Mouse (Mus musculus) CH12.LX (cell line): ENCODE results near the gene Clec2d. TPM values are rescaled to one million over a fixed set of nuclear protein-coding genes. Genes with fewer than 3 reads are reported as not detected.

Experiments used
- DNase-seq: peaks from one replicate; pipeline ENCODE4 v3.0.0-alpha.2; 2013; ENCODE audit errors: extremely low read depth
- H3K27ac ChIP-seq: 2 replicates; pipeline ENCODE4 v1.5.1; 2012; ENCODE audit warnings: low read depth, mild to moderate bottlenecking, control low read depth, moderate library complexity; ENCODE audit not compliant: insufficient read depth
- H3K27me3 ChIP-seq: replicated peaks from 2 replicates; pipeline ENCODE3; 2012; ENCODE audit warnings: inconsistent platforms
- H3K36me3 ChIP-seq, 2 experiments: replicated peaks in 1 of 2; 2 replicates each; pipeline versions ENCODE3 to v1.6.1; 2012; ENCODE audit warnings: inconsistent platforms in 1 of 2, low read length in 1 of 2, mild to moderate bottlenecking in 1 of 2, mixed read lengths in 1 of 2, moderate library complexity in 1 of 2; ENCODE audit not compliant: control insufficient read depth in 1 of 2, insufficient read depth in 1 of 2
- H3K4me1 ChIP-seq, 2 experiments: 2 replicates each; pipeline ENCODE4 v1.6.1; 2012; ENCODE audit warnings: inconsistent platforms in 1 of 2, moderate library complexity in 1 of 2; ENCODE audit not compliant: insufficient read depth in 2 of 2, control insufficient read depth in 1 of 2
- H3K4me2 ChIP-seq: 2 replicates; pipeline ENCODE4 v1.6.1; 2012; ENCODE audit warnings: low read depth, mild to moderate bottlenecking, control low read depth; ENCODE audit not compliant: poor library complexity, insufficient read depth, severe bottlenecking
- H3K4me3 ChIP-seq, 3 experiments: fragments of 150-350 bp in 1 of 3; sonication (generic) in 1 of 3; replicated peaks in 1 of 3; 2 replicates each; pipeline versions ENCODE3 to v1.5.1; 2011 to 2012; ENCODE audit warnings: low read depth in 2 of 3, low read length in 2 of 3, mild to moderate bottlenecking in 2 of 3, moderate library complexity in 2 of 3, control low read depth in 1 of 3, improper control_type of control experiment in 1 of 3, inconsistent platforms in 1 of 3, mixed read lengths in 1 of 3; ENCODE audit not compliant: poor library complexity in 1 of 3
- H3K79me2 ChIP-seq: replicated peaks from 2 replicates; pipeline ENCODE4 v1.6.1; 2012; ENCODE audit warnings: mild to moderate bottlenecking, moderate library complexity; ENCODE audit not compliant: control insufficient read depth, poor library complexity, insufficient read depth, severe bottlenecking; ENCODE audit errors: extremely low read depth
- H3K9ac ChIP-seq: 2 replicates; pipeline ENCODE4 v1.6.1; 2012; ENCODE audit warnings: low read depth, mild to moderate bottlenecking, control low read depth, moderate library complexity; ENCODE audit not compliant: insufficient read depth
- H3K9me3 ChIP-seq: replicated peaks from 2 replicates; pipeline ENCODE3; 2012; ENCODE audit warnings: low read length, inconsistent platforms, mixed read lengths
- CHD1 ChIP-seq: IDR thresholded peaks from 2 replicates; pipeline ENCODE4 v1.6.1; 2012; ENCODE audit warnings: low read depth, low read length, improper control_type of control experiment, inconsistent platforms
- CHD2 ChIP-seq: IDR thresholded peaks from 2 replicates; pipeline ENCODE4 v1.6.1; 2011; ENCODE audit warnings: low read length, improper control_type of control experiment
- CTCF ChIP-seq, 2 experiments: IDR thresholded peaks in 1 of 2; conservative IDR thresholded peaks in 1 of 2; 2 replicates each; pipeline ENCODE4 v1.5.1; 2011 to 2012; ENCODE audit warnings: low read depth in 2 of 2, low read length in 2 of 2, improper control_type of control experiment in 1 of 2, inconsistent platforms in 1 of 2, mild to moderate bottlenecking in 1 of 2, moderate library complexity in 1 of 2
- ELF1 ChIP-seq: IDR thresholded peaks from 2 replicates; pipeline ENCODE4 v1.6.1; 2014; ENCODE audit warnings: low read depth, mild to moderate bottlenecking, inconsistent platforms, low read length, improper control_type of control experiment
- EP300 ChIP-seq: IDR thresholded peaks from 2 replicates; pipeline ENCODE4 v1.6.1; 2011; ENCODE audit warnings: low read length, improper control_type of control experiment
- ETS1 ChIP-seq: conservative IDR thresholded peaks from 2 replicates; pipeline ENCODE4 v1.6.1; 2012; ENCODE audit warnings: low read depth, mild to moderate bottlenecking, inconsistent platforms, low read length, improper control_type of control experiment, moderate library complexity
- HCFC1 ChIP-seq: IDR thresholded peaks from 2 replicates; pipeline ENCODE4 v1.6.1; 2012; ENCODE audit warnings: low read depth, mild to moderate bottlenecking, inconsistent platforms, low read length, improper control_type of control experiment
- IRF4 ChIP-seq: IDR thresholded peaks from 2 replicates; pipeline ENCODE4 v1.6.1; 2014; ENCODE audit warnings: low read depth, mild to moderate bottlenecking, inconsistent platforms, low read length, improper control_type of control experiment
- JUN ChIP-seq: IDR thresholded peaks from 2 replicates; pipeline ENCODE4 v1.6.1; 2011; ENCODE audit warnings: low read depth, mild to moderate bottlenecking, low read length, improper control_type of control experiment, moderate library complexity; ENCODE audit not compliant: insufficient read depth
- JUND ChIP-seq: conservative IDR thresholded peaks from 2 replicates; pipeline ENCODE4 v1.6.1; 2011; ENCODE audit warnings: low read depth, low read length, improper control_type of control experiment
- KAT2A ChIP-seq: IDR thresholded peaks from 2 replicates; pipeline ENCODE4 v1.6.1; 2012; ENCODE audit warnings: low read length, improper control_type of control experiment, inconsistent platforms; ENCODE audit not compliant: insufficient replicate concordance
- MAX ChIP-seq: IDR thresholded peaks from 2 replicates; pipeline ENCODE4 v1.6.1; 2011; ENCODE audit warnings: low read length, improper control_type of control experiment
- MEF2A ChIP-seq: IDR thresholded peaks from 2 replicates; pipeline ENCODE4 v1.6.1; 2014; ENCODE audit warnings: low read depth, mild to moderate bottlenecking, inconsistent platforms, low read length, improper control_type of control experiment, borderline replicate concordance
- MXI1 ChIP-seq: IDR thresholded peaks from 2 replicates; pipeline ENCODE4 v1.6.1; 2011; ENCODE audit warnings: mild to moderate bottlenecking, low read depth, low read length, improper control_type of control experiment
- NRF1 ChIP-seq: IDR thresholded peaks from 2 replicates; pipeline ENCODE4 v1.6.1; 2014; ENCODE audit warnings: low read depth, mild to moderate bottlenecking, inconsistent platforms, low read length, improper control_type of control experiment, moderate library complexity
- POLR2A ChIP-seq: IDR thresholded peaks from 2 replicates; pipeline ENCODE4 v1.6.1; 2011; ENCODE audit warnings: low read depth, mild to moderate bottlenecking, improper control_type of control experiment, low read length
- RAD21 ChIP-seq: IDR thresholded peaks from 2 replicates; pipeline ENCODE4 v1.6.1; 2011; ENCODE audit warnings: low read depth, mild to moderate bottlenecking, low read length, improper control_type of control experiment, moderate library complexity
- SIN3A ChIP-seq: IDR thresholded peaks from 2 replicates; pipeline ENCODE4 v1.6.1; 2012; ENCODE audit warnings: low read length, improper control_type of control experiment, inconsistent platforms
- TBP ChIP-seq: conservative IDR thresholded peaks from 2 replicates; pipeline ENCODE4 v1.6.1; 2011; ENCODE audit warnings: low read depth, low read length, improper control_type of control experiment
- UBTF ChIP-seq: IDR thresholded peaks from 2 replicates; pipeline ENCODE4 v1.6.1; 2012; ENCODE audit warnings: low read depth, mild to moderate bottlenecking, inconsistent platforms, low read length, improper control_type of control experiment, moderate library complexity
- USF1 ChIP-seq: IDR thresholded peaks from 2 replicates; pipeline ENCODE4 v1.6.1; 2014; ENCODE audit warnings: low read depth, mild to moderate bottlenecking, inconsistent platforms, low read length, improper control_type of control experiment
- ZC3H11A ChIP-seq: IDR thresholded peaks from 2 replicates; pipeline ENCODE4 v1.6.1; 2012; ENCODE audit warnings: low read depth, mild to moderate bottlenecking, inconsistent platforms, low read length, improper control_type of control experiment
- ZKSCAN1 ChIP-seq: IDR thresholded peaks from 2 replicates; pipeline ENCODE4 v1.6.1; 2012; ENCODE audit warnings: low read depth, inconsistent platforms, low read length, improper control_type of control experiment, borderline replicate concordance
- ZMIZ1 ChIP-seq: IDR thresholded peaks from 2 replicates; pipeline ENCODE4 v1.6.1; 2012; ENCODE audit warnings: low read depth, mild to moderate bottlenecking, inconsistent platforms, low read length, improper control_type of control experiment
- ZNF384 ChIP-seq: IDR thresholded peaks from 2 replicates; pipeline ENCODE4 v1.6.1; 2012; ENCODE audit warnings: low read depth, low read length, improper control_type of control experiment, inconsistent platforms
- dilution Hi-C: fragments of 300-500 bp; cut with MboI; formaldehyde crosslinking; loops from 2 replicates; pipeline ENCODE4 v1.14.3; 2020; ENCODE audit warnings: low sequenced_read_pairs; ENCODE audit not compliant: extremely low pct_unique_long_range_greater_than_20kb, extremely low pct_ligation_motif_present
- in situ Hi-C: fragments of 300-500 bp; cut with MboI; formaldehyde crosslinking; loops from 3 replicates; pipeline ENCODE4 v1.14.3; 2019; ENCODE audit warnings: low sequenced_read_pairs, low pct_ligation_motif_present, low pct_unique_long_range_greater_than_20kb, mixed read lengths
- polyA plus RNA-seq: library from polyadenylated mRNA; unstranded; fragments of >175 nt; gene quantifications from 2 replicates; pipeline ENCODE4 v1.2.1, GENCODE M21; 2012; ENCODE audit warnings: low read depth; ENCODE audit not compliant: insufficient read length
- total RNA-seq, 2 experiments: library from RNA; depleted of rRNA; stranded (reverse); fragments of 300-350 nt in 1 of 2; fragments of >200 nt in 1 of 2; gene quantifications; 2 replicates each; pipeline ENCODE4 v1.2.3; 2012 to 2014

The Clec2d gene
- total and polyA plus RNA-seq, 3 experiments: 5.1 to 50.7 (median 25.9) TPM

DNA sequence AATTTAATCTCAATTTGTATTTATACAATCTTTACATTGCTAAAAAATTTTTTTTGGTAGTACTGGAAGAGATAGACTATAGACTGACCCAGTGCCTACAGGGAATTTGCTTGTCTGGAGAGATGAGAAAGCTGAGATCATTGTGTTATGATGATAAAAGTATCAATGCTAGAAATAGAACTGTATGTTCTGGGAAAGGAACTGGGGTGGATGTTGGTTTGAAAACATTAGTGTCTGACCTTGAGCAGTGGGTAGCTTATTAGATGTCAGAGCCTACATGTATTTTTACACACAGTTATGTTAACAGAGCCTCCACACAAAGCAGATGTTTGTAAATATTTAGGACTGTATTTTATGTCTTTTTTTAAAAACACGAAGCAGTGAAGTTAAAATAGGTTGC lies 43.7 kb downstream of the Clec2d start:
- Histone ChIP-seq H3K36me3 (peaks cover 2 to 5% of the 10 kb centered on the region in 2 experiments), H3K4me1 (peaks cover 7 to 8% of the 10 kb centered on the region in 2 experiments), H3K4me2 (no peak overlapping the region), H3K9me3 (peaks cover 4% of the 10 kb centered on the region), H3K4me3 (no peak overlapping the region), H3K9ac (no peak overlapping the region), H3K27me3 (no peaks in the 10 kb centered on the region), H3K79me2 (no peaks in the 10 kb centered on the region), H3K27ac (no peak overlapping the region)
- DNase-seq: no peak
- no peak for TF ChIP-seq ZKSCAN1
- TF ChIP-seq NRF1: no peak
- TF ChIP-seq ZNF384: no peak
- no peak for TF ChIP-seq IRF4
- no peak for TF ChIP-seq USF1
- no peak for TF ChIP-seq EP300
- TF ChIP-seq ZC3H11A: no peak
- TF ChIP-seq SIN3A: no peak
- no peak for TF ChIP-seq MAX
- in situ Hi-C loops (no loop called here), dilution Hi-C loops (no loop called here)

DNA sequence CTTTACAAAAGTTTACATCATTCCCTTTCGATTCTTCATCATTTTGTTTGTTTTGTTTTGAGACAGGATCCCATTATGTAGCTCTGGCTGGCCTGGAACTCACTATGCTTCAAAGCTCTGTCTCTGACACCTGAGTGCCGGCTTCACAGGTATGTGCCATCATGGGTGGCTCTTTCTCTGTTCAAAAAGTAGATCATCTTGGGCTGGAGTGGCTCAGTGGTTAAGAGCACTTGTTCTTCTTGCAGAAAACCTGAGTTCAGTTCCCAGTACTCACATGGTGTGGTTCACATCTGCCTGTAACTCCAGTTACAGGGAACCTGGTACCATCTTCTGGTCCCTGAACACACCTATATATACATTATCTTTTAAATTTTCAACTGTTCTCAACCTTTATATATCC lies 44.7 kb downstream of the Clec2d start:
- Histone ChIP-seq H3K9ac (no peak overlapping the region), H3K36me3 (peaks cover 2 to 5% of the 10 kb centered on the region in 2 experiments), H3K79me2 (no peaks in the 10 kb centered on the region), H3K4me1 (peaks cover 13 to 14% of the 10 kb centered on the region in 2 experiments), H3K9me3 (peaks cover 4% of the 10 kb centered on the region), H3K4me3 (no peak overlapping the region), H3K27ac (no peak overlapping the region), H3K4me2 (no peak overlapping the region), H3K27me3 (no peaks in the 10 kb centered on the region)
- no peak for DNase-seq
- in situ Hi-C loops: no loop called here
- dilution Hi-C loops: no loop called here
- no peak for TF ChIP-seq MEF2A
- no peak for TF ChIP-seq NRF1
- no peak for TF ChIP-seq CTCF (conservative IDR thresholded peaks at IDR 0.05 in 1 of 2, IDR thresholded peaks at IDR 0.05 in 1 of 2; ENCODE audit: low read depth in 2 of 2, low read length in 2 of 2)
- TF ChIP-seq ZMIZ1: no peak
- TF ChIP-seq SIN3A: no peak
- no peak for TF ChIP-seq ELF1
- TF ChIP-seq KAT2A: no peak
- no peak for TF ChIP-seq JUND
- no peak for TF ChIP-seq POLR2A
- TF ChIP-seq USF1: no peak
- no peak for TF ChIP-seq MXI1
- no peak for TF ChIP-seq ZNF384
- no peak for TF ChIP-seq RAD21
- TF ChIP-seq CHD2: no peak
- TF ChIP-seq CHD1: no peak
- TF ChIP-seq ETS1: no peak
- TF ChIP-seq JUN: no peak
- TF ChIP-seq HCFC1: no peak
- TF ChIP-seq UBTF: no peak
- no peak for TF ChIP-seq TBP
